Mouse (Mus musculus) c-Kit-positive CD71-negative TER-119-negative erythroid progenitor cells, embryonic 14.5 days (primary cell): ENCODE results near the gene Sgsm2.

Experiments used
- DNase-seq: peaks from one replicate; pipeline ENCODE4 v3.0.0-alpha.2; 2013; ENCODE audit warnings: low read depth

The Sgsm2 gene

GRCm38 (mm10) chr11:74896901-74897677 is at the start of gene Sgsm2:
TSS of gene Sgsm2 (minus strand) at chr11:74897060.
- peak; percentile 25 for DNase-seq

GRCm38 (mm10) chr11:74946348-74946747 is 49.5 kb upstream of the Sgsm2 start:
- DNase-seq: peak; percentile 43

- no peak for DNase-seq
Observed at GRCm38 (mm10) chr11:74930391-74930790, 33.5 kb upstream of the Sgsm2 start.

DNA sequence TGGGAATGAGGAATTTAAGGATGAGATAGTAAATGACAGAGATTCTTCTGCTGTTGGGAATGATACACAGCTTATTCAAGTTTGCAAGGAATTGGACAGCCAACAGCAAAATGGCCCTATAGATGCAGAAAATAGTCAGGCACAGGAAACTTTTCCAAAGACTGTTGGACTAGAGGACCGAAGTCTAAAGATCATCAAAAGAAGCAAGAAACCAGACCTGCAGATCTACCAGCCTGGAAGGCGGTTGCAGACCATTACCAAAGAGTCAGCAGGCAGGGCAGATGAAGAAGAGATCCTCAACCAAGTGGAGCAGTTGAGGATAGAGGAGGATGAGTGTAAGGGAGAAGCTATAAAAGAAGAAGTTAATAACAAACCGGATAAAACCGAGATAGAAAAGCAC is 32.3 kb upstream of the Sgsm2 start:
- no peak for DNase-seq

GRCm38 (mm10) chr11:74927236-74927725 is 30.4 kb upstream of the Sgsm2 start:
- no peak for DNase-seq

DNA sequence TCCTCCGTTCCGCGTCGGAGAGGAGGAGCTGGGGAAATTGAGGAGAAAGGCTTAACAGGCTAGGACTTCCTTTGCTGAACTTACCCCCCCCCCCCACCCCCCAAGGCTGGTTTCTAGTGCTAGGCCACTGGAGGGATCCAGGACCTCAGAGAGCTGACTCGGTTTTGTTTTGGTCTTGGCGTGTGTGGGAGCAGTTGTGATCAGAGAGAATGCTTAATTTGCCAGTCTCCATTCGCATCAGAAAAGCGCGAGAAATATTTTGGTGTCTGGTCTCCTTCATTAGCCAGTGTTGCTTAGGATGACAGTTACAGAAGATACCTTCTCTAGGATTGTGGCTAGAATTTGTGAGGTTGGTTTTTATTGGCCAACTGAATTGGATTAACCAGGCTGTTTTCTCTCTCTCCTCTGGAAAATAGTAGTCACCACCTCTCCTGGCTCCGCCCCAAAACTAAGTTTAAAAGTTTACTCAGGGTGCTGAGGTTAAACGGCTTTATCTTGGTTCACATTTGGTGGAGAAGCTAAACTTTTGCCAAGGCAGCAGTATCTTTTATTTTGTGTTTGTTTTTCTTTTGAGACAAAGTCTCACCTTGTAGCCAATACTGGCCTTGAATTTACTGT is 29.6 kb upstream of the Sgsm2 start:
- peak; percentile 68 for DNase-seq

- peak; percentile 91 for DNase-seq
Observed at GRCm38 (mm10) chr11:74925577-74926387, 28.9 kb upstream of the Sgsm2 start, which contains the start of the genes Smg6 and Srr. TSS of gene Smg6 (plus strand) at chr11:74925823. TSS of gene Srr (minus strand) at chr11:74925948.

- DNase-seq: no peak
Observed at GRCm38 (mm10) chr11:74924149-74924548, 27.3 kb upstream of the Sgsm2 start.

DNA sequence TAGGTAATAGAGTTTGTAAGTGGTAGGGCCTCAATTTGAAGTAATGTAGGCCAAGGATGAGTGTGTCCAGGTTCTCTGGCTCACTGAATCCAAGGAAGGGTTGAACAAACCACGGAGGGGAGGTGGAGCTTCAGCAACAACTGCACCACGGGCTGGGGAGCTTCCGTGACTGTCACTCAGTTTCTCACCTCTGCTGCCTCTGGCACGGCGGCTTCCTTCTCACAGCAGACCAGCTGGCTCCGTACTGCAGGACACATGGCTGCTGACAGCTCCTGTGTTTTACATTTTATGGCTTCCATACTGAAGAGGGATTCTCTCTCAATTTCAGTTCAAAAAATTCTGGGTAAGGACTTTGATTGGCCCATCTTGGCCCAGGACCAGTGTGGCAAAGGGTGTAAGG is 22.4 kb upstream of the Sgsm2 start:
- DNase-seq: no peak

DNA sequence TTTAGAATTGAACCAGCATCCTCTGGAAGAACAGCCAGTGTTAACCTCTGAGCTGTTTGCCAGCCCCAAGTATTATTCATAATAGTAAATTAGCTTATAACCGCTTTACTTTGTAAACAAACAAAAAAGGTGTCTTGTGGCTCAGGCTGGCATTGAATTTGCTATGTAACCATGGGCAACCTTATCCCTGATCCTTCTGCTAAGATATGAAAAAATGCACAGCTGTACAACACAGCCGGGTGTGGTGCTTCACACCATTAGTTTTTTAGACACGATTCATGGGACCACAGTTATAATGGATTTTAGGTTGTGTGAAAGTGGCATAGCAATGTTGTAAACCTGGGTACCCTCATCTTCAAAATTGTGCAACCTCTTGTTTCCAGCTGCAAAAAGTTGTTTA is 15.6 kb upstream of the Sgsm2 start:
- no peak for DNase-seq

DNA sequence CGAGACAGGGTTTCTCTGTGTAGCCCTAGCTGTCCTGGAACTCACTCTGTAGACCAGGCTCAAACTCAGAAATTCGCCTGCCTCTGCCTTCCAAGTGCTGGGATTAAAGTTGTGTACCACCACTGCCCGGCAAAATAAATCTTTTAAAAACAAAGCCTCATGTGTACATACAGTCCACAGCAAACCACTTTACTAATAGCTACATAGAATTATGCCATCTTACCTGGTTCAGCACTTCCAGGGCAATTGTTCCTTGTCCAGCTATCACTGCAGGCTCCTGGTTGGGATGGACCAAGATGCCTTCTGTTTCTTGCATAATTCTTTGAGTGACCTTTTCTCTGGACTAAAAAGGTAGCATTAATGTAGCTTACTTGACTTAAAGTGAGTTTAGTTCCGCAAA is 13.1 kb upstream of the Sgsm2 start:
- DNase-seq: no peak

DNA sequence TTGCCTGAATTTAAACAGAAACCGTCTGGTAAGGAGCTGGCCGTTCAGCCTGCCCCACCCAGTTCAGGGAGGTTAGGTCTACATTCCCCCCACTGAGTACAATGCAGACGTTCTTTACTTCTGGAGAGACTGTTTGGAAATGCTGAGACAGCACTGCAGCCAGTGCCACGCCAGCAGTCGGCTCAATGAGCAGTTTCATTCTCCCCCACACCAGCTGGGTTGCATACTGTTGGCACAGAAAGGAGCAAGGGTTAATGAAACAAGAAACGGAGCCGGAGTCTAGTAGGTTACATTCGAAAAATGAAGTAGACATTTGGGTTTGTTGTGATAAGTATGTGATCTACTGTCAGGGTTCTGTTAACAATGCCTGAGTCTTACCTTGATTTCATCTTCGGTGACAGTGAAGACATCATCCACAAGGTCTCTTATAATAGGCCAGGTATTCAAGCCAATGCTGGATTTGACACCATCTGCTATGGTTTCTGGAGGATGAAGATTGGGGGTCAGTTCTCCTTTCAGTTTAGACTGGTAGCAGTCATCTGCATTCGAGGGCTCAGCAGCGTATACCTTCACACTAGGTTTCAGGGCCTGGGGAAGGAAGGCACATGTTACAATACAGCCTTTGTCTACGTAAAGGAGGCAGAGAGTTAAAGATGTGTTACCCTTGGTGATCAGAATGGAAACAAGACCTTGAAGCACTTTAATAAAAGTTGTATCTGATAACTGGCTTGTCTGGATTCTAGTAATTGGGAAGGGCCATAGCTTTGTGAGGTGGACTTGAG is 11.9 kb upstream of the Sgsm2 start:
- DNase-seq: no peak

DNA sequence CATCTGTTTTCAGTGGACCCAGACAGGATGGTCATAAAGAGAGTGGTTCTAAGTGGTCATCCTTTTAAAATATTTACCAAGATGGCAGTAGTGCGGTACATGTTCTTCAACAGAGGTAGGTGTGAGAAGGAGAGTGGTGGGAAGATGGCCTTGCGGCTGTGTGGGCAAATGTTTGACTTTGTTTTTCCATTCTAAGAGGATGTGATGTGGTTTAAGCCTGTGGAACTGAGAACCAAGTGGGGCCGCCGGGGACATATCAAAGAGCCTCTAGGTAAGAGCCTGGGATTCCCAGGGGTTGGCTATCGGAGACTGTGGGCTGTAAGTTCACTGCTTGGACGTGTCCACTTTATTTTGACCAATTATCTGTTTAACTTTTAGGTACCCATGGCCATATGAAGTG is 11.0 kb upstream of the Sgsm2 start:
- no peak for DNase-seq

- no peak for DNase-seq
Observed at GRCm38 (mm10) chr11:74902416-74902815, 5.6 kb upstream of the Sgsm2 start.

GRCm38 (mm10) chr11:74901555-74901954 is 4.7 kb upstream of the Sgsm2 start:
- no peak for DNase-seq

DNA sequence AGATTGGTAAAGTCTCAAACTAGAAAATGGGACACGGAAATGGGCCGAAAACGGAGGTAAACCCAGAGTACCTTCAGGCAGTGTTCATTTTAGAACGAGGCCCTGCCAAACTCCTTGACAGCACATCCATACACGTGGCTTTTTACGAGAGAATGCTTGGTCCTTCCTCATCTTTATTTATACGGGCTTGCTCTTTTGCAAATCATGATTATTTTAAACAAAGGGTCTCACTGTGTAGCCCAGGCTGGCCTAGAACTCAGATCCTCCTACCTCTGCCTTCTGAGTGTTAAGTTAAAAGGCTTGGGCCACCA is 1.6 kb upstream of the Sgsm2 start:
- DNase-seq: no peak

DNA sequence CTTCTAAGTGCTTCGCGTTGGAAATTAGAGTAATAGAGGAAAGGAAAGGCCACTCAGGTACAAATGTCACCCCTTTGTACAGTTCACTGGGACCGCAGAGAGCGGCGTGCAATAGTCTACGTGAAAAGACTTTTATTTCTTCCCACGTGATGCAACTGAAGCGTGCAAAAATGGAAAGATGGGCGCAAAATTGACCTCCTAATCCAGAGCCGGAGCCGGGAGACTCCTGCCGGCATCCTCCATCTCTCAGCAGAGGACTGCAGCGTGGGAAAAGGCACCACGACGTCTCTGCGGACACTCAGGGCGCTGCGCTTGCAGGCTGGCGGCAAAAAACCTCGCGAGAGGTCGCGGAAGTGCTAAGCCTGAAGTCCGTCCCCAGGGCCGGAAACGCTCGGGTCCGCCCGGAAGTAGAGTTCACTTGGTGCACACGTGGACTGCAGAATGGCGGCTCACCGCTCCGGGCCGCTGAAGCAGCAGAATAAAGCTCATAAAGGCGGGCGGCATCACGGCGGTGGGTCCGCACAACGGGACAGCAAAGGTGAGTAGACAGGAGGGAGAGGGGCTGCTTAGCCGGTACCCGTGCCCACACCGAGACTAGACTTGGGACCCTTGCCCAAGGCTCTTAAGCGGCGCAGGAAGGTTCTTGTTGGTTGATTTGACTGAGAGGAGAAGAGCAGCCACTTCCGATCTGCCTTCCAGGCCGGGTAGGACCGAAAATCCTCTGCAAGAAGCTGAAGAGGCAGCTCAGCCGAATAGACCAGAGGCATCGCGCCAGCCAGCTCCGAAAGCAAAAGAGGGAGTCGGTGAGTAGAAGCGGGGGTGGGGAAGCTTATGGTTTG is 1.0 kb upstream of the Sgsm2 start, which contains the start of gene Tsr1:
TSS of gene Tsr1 (plus strand) at position 394 of the 839 bp plus-strand sequence.
- peak; percentile 88 for DNase-seq

DNA sequence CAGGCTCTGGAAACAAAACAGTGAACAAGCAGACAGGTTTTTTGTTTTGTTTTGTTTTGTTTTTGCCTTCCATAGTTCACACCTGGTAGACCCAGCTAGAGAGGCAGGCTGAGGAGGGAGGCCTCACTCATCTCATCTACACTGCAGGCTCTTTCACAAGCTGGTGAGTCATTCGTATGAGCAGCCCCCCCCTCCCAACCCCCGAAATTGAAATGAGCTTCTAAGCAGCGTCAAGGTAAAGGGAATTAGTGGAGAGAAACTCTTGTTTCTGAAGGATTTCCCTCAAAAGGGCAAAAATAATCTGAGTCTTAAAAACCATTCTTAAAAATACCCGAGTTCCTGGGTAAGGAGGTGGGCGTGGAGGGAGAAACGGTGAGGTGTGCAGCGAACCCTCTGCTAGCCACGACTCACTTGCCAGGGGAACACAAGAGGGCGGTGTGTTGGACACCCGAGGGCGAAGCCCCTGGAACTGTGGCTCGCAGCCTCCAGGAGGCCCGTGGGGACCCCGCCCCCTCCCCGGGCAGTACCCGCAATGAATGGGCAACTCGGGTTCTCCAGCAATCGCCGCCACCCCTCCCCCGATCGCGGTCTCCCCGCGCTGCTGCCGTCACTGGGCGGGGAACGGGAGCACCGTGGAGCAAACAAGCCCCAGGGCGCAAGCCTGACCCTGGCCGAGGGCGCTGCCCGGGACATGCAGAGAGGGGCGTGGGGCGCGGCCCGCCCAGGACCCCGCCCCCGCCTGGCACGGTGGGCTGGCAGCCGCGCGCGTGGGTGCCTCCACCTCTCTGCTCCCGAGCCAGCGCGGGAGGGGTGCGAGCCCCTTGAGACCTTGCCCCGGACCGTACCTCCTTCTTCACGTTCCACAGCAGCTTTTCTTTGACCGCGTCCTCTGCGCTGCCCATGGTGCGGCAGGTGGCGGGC is 620 bp downstream of the Sgsm2 start:
- DNase-seq: peak; percentile 54

- no peak for DNase-seq
Observed at GRCm38 (mm10) chr11:74894619-74895018, 2.2 kb downstream of the Sgsm2 start.

- DNase-seq: no peak
Observed at GRCm38 (mm10) chr11:74883098-74883497, 13.8 kb downstream of the Sgsm2 start.
